Mouse (Mus musculus): ENCODE results near the gene Lrrc8d. TPM values are rescaled to one million over a fixed set of nuclear protein-coding genes. Genes with fewer than 3 reads are reported as not detected.

Gene Lrrc8d
- polyA plus RNA-seq, 1 experiment from 2014 or later = 24.5 TPM

- H3K36me3 ChIP-seq (ENCODE audit: control insufficient read depth, insufficient read depth, low read length) = no peaks in the 10 kb centered on the region
- H3K27me3 ChIP-seq (ENCODE audit: control insufficient read depth, insufficient read depth, low read length) = no peaks in the 10 kb centered on the region
- 89% methylated on average over 7 of the region's 7 CpGs for WGBS
These were observed 124.5 kb downstream of the Lrrc8d start for GRCm38 (mm10) chr5:105824282-105824681.

GRCm38 (mm10) chr5:105824827-105825226 is 125.1 kb downstream of the Lrrc8d start:
- Histone ChIP-seq H3K4me2 (no peak overlapping the region), H3K9me3 (ENCODE audit: control insufficient read depth, low read length) (no peaks in the 10 kb centered on the region), H3K4me1 (ENCODE audit: control insufficient read depth, insufficient read depth, low read length) (no peaks in the 10 kb centered on the region), H3K4me3 (ENCODE audit: low read depth, low read length) (no peak overlapping the region), H3K27me3 (ENCODE audit: control insufficient read depth, insufficient read depth, low read length) (no peaks in the 10 kb centered on the region), H3K36me3 (ENCODE audit: control insufficient read depth, insufficient read depth, low read length) (no peaks in the 10 kb centered on the region), H3K27ac (ENCODE audit: low read depth, low read length) (no peak overlapping the region), H3K9ac (ENCODE audit: low read length) (no peak overlapping the region)
- WGBS = 88% methylated on average over 4 of the region's 4 CpGs
- DNase-seq (ENCODE audit: low spot score, missing footprints) (no peak), ATAC-seq (ENCODE audit: low FRiP score) (no peak)

More at GRCm38 (mm10) chr5:105824282-105824681, 124.5 kb downstream of the Lrrc8d start:
- H3K4me1 ChIP-seq (ENCODE audit: control insufficient read depth, insufficient read depth, low read length) = no peaks in the 10 kb centered on the region
- no peak overlapping the region for H3K27ac ChIP-seq (ENCODE audit: low read depth, low read length)
- no peak for ATAC-seq (ENCODE audit: low FRiP score)
- no peak overlapping the region for H3K4me3 ChIP-seq (ENCODE audit: low read depth, low read length)
- DNase-seq (ENCODE audit: low spot score, missing footprints) = no peak
- no peak overlapping the region for H3K9ac ChIP-seq (ENCODE audit: low read length)
- no peak overlapping the region for H3K4me2 ChIP-seq
- H3K9me3 ChIP-seq (ENCODE audit: control insufficient read depth, low read length) = no peaks in the 10 kb centered on the region

- Histone ChIP-seq H3K4me2 (no peak overlapping the region), H3K4me3 (ENCODE audit: low read depth, low read length) (no peak overlapping the region), H3K9ac (ENCODE audit: low read length) (no peak overlapping the region), H3K9me3 (ENCODE audit: control insufficient read depth, low read length) (no peaks in the 10 kb centered on the region), H3K27me3 (ENCODE audit: control insufficient read depth, insufficient read depth, low read length) (no peaks in the 10 kb centered on the region), H3K36me3 (ENCODE audit: control insufficient read depth, insufficient read depth, low read length) (no peaks in the 10 kb centered on the region), H3K4me1 (ENCODE audit: control insufficient read depth, insufficient read depth, low read length) (no peaks in the 10 kb centered on the region), H3K27ac (ENCODE audit: low read depth, low read length) (no peak overlapping the region)
- DNase-seq (ENCODE audit: low spot score, missing footprints) (no peak), ATAC-seq (ENCODE audit: low FRiP score) (no peak)
- WGBS = 62% methylated on average over 5 of the region's 5 CpGs
These were observed 127.2 kb downstream of the Lrrc8d start for GRCm38 (mm10) chr5:105826916-105827510.

GRCm38 (mm10) chr5:105828050-105828449 is 128.3 kb downstream of the Lrrc8d start:
- Histone ChIP-seq H3K4me1 (ENCODE audit: control insufficient read depth, insufficient read depth, low read length) (no peaks in the 10 kb centered on the region), H3K4me2 (no peak overlapping the region), H3K9me3 (ENCODE audit: control insufficient read depth, low read length) (no peaks in the 10 kb centered on the region), H3K9ac (ENCODE audit: low read length) (no peak overlapping the region), H3K4me3 (ENCODE audit: low read depth, low read length) (no peak overlapping the region), H3K27ac (ENCODE audit: low read depth, low read length) (no peak overlapping the region), H3K36me3 (ENCODE audit: control insufficient read depth, insufficient read depth, low read length) (no peaks in the 10 kb centered on the region), H3K27me3 (ENCODE audit: control insufficient read depth, insufficient read depth, low read length) (no peaks in the 10 kb centered on the region)
- WGBS = 93% methylated on average over 3 of the region's 3 CpGs
- DNase-seq (ENCODE audit: low spot score, missing footprints) (no peak), ATAC-seq (ENCODE audit: low FRiP score) (no peak)

- Histone ChIP-seq H3K9me3 (ENCODE audit: control insufficient read depth, low read length) (no peaks in the 10 kb centered on the region), H3K4me3 (ENCODE audit: low read depth, low read length) (no peak overlapping the region), H3K36me3 (ENCODE audit: control insufficient read depth, insufficient read depth, low read length) (no peaks in the 10 kb centered on the region), H3K4me2 (no peak overlapping the region), H3K27ac (ENCODE audit: low read depth, low read length) (no peak overlapping the region), H3K9ac (ENCODE audit: low read length) (no peak overlapping the region), H3K4me1 (ENCODE audit: control insufficient read depth, insufficient read depth, low read length) (no peaks in the 10 kb centered on the region), H3K27me3 (ENCODE audit: control insufficient read depth, insufficient read depth, low read length) (no peaks in the 10 kb centered on the region)
- DNase-seq (ENCODE audit: low spot score, missing footprints) (no peak), ATAC-seq (ENCODE audit: low FRiP score) (no peak)
- WGBS = 60% methylated on average over 7 of the region's 7 CpGs
These were observed 129.3 kb downstream of the Lrrc8d start for GRCm38 (mm10) chr5:105829008-105829586.

GRCm38 (mm10) chr5:105832140-105832539 is 132.4 kb downstream of the Lrrc8d start:
- no peaks in the 10 kb centered on the region for H3K36me3 ChIP-seq (ENCODE audit: control insufficient read depth, insufficient read depth, low read length)
- ATAC-seq (ENCODE audit: low FRiP score) = no peak
- 68% methylated on average over 7 of the region's 7 CpGs for WGBS

GRCm38 (mm10) chr5:105833923-105834322 is 134.2 kb downstream of the Lrrc8d start:
- H3K27me3 ChIP-seq (ENCODE audit: control insufficient read depth, insufficient read depth, low read length) = no peaks in the 10 kb centered on the region
- H3K4me2 ChIP-seq = no peak overlapping the region
- DNase-seq (ENCODE audit: low spot score, missing footprints) (no peak), ATAC-seq (ENCODE audit: low FRiP score) (no peak)
- H3K9me3 ChIP-seq (ENCODE audit: control insufficient read depth, low read length) = no peaks in the 10 kb centered on the region
- H3K4me3 ChIP-seq (ENCODE audit: low read depth, low read length) = no peak overlapping the region
- 81% methylated on average over 3 of the region's 3 CpGs for WGBS
- H3K9ac ChIP-seq (ENCODE audit: low read length) = no peak overlapping the region
- H3K27ac ChIP-seq (ENCODE audit: low read depth, low read length) = no peak overlapping the region
- H3K4me1 ChIP-seq (ENCODE audit: control insufficient read depth, insufficient read depth, low read length) = no peaks in the 10 kb centered on the region
- no peaks in the 10 kb centered on the region for H3K36me3 ChIP-seq (ENCODE audit: control insufficient read depth, insufficient read depth, low read length)

More at GRCm38 (mm10) chr5:105832140-105832539, 132.4 kb downstream of the Lrrc8d start:
- Histone ChIP-seq H3K27me3 (ENCODE audit: control insufficient read depth, insufficient read depth, low read length) (no peaks in the 10 kb centered on the region), H3K4me2 (no peak overlapping the region), H3K9ac (ENCODE audit: low read length) (no peak overlapping the region), H3K4me1 (ENCODE audit: control insufficient read depth, insufficient read depth, low read length) (no peaks in the 10 kb centered on the region), H3K9me3 (ENCODE audit: control insufficient read depth, low read length) (no peaks in the 10 kb centered on the region), H3K27ac (ENCODE audit: low read depth, low read length) (no peak overlapping the region), H3K4me3 (ENCODE audit: low read depth, low read length) (no peak overlapping the region)
- DNase-seq (ENCODE audit: low spot score, missing footprints) = no peak

- no peaks in the 10 kb centered on the region for H3K9me3 ChIP-seq (ENCODE audit: control insufficient read depth, low read length)
- H3K9ac ChIP-seq (ENCODE audit: low read length) = no peak overlapping the region
These were observed 136.2 kb downstream of the Lrrc8d start for GRCm38 (mm10) chr5:105836006-105836405.

GRCm38 (mm10) chr5:105839740-105840310 is 140.1 kb downstream of the Lrrc8d start:
- ATAC-seq (ENCODE audit: low FRiP score) (no peak), DNase-seq (ENCODE audit: low spot score, missing footprints) (no peak)
- no peaks in the 10 kb centered on the region for H3K4me1 ChIP-seq (ENCODE audit: control insufficient read depth, insufficient read depth, low read length)
- H3K27ac ChIP-seq (ENCODE audit: low read depth, low read length) = no peak overlapping the region
- no peak overlapping the region for H3K4me2 ChIP-seq
- no peak overlapping the region for H3K4me3 ChIP-seq (ENCODE audit: low read depth, low read length)
- H3K27me3 ChIP-seq (ENCODE audit: control insufficient read depth, insufficient read depth, low read length) = no peaks in the 10 kb centered on the region
- no peaks in the 10 kb centered on the region for H3K9me3 ChIP-seq (ENCODE audit: control insufficient read depth, low read length)
- 74% methylated on average over 13 of the region's 13 CpGs for WGBS
- no peaks in the 10 kb centered on the region for H3K36me3 ChIP-seq (ENCODE audit: control insufficient read depth, insufficient read depth, low read length)
- no peak overlapping the region for H3K9ac ChIP-seq (ENCODE audit: low read length)

More at GRCm38 (mm10) chr5:105836006-105836405, 136.2 kb downstream of the Lrrc8d start:
- Histone ChIP-seq H3K4me2 (no peak overlapping the region), H3K27ac (ENCODE audit: low read depth, low read length) (no peak overlapping the region), H3K27me3 (ENCODE audit: control insufficient read depth, insufficient read depth, low read length) (no peaks in the 10 kb centered on the region), H3K36me3 (ENCODE audit: control insufficient read depth, insufficient read depth, low read length) (no peaks in the 10 kb centered on the region), H3K4me1 (ENCODE audit: control insufficient read depth, insufficient read depth, low read length) (no peaks in the 10 kb centered on the region), H3K4me3 (ENCODE audit: low read depth, low read length) (no peak overlapping the region)
- DNase-seq (ENCODE audit: low spot score, missing footprints) = no peak
- 84% methylated on average over 9 of the region's 9 CpGs for WGBS
- ATAC-seq (ENCODE audit: low FRiP score) = no peak
